Mouse (Mus musculus): Measurements from ENCODE around the gene 1700015F17Rik.
A peak's percentile ranks its signal among the peaks of the same experiment; 100 is the strongest.

Gene 1700015F17Rik

DNA sequence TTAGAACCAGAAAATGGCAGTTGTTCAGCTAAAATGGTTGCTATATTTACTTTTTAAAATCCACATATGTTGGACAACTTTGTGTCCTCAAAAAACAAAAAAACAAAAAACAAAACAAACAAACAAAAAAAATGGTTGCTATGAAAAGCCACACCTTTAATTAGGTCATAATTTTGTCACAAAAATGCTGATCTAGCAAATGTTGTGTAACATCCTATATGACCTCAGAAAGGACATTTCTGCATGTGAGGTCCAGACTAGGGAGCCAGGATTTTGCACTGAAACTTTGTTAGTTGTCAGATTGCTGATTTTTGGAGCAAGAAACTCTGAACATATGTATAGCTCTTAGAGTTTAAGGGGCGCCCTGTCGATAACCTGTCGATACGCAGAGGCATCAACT, 55.9 kb downstream of the 1700015F17Rik start:
- no peak for DNase-seq

DNA sequence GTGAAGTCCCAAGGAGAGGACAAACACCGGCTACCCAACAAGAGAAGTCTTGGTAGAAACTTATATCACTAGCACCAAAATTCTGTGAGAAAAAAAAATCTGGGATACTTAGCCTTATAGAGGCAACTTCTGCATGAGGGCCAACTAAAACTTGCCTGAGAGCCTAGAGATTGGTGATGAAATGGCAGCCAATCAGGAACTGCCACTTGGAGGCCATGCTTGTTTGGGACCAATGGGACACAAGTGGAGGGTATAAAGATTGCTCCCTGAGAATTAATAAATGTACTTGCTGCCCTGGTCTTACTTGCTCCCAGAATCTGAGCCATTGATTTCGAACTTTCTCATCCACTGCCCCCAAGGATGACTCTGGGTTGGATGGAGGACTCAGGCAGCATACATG, 57.5 kb downstream of the 1700015F17Rik start:
- no peak for DNase-seq

DNA sequence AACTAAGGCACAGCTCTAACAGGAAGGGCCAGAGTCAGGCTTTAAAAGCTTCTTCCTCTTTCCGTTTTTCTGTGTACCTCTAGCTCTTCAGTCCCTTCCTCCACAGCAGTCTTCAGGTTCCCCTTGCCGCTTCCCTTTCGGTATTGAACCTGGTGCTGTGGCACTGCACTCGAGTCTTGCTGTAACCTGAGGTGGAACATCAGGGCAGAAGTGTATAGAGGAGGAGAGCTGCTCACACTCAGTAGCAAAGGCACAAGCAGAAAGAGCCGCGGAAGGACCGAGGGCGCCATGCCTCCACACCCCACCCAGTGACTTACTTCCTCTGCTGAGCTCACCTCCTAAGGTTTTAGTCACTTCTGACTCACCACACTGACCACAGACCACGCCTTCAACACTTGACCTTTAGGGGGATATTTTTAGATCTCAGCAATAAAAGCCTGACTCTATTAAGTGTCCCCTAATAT, 58.9 kb downstream of the 1700015F17Rik start, which contains the start of gene Cdk14:
TSS of gene Cdk14 (minus strand) at position 321 of the 464 bp plus-strand sequence.
- no peak for DNase-seq

DNA sequence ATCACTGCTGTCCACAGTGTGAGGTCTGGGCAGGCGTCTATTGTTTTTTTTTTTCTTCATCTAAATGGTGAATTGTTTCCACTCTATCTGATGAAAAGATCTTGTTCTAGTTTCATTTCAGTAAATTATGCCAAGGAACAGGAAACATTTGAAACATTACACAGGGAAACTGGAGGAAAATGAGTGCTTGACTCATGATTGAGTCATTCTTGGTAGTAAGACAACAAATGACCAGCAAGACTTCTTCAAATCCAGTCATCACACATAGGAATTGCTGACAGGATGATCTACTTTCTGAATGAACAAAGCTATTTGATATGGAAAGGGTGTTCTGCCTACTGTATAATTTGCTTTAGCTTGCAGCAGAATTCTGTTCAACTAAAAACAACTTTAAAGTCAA, 59.7 kb downstream of the 1700015F17Rik start:
- DNase-seq, result no peak

DNA sequence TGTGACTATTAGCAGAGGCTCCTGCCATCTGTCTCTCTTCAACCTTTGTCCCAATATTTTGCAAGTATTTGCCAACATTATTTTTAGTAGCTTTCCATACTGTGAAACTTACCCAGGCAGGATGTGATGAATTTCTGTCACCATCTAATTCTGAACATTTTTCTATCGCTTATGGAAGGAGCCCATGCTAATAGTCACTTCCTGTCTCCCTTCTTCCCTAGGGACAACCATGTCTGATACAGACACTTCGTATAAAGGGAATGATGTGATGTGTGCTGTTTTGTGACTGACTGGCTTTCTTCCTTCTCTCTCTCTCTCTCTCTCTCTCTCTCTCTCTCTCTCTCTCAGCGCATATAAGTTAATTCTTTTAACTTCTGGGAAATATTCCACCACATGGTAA, 64.1 kb downstream of the 1700015F17Rik start:
- no peak for DNase-seq

DNA sequence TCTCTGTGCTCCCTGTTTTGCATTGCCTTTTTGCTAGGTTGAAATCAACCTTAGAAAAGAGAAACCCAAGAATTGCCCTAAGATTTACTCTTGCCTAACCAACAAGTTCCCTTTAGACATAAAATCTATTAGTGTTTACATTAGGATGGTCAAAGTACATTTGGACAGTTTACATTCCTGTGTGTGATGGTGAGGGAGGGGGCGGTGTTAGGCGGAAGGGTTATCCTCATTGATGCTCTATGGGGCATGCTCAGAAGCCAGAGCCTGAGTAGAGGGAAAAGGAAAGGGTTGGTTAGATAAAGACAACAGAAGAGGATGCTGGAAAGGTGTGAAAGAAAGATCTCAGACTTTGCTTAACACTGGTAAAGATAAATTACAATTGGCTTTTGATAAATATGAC, 67.1 kb downstream of the 1700015F17Rik start:
- DNase-seq, result no peak

DNA sequence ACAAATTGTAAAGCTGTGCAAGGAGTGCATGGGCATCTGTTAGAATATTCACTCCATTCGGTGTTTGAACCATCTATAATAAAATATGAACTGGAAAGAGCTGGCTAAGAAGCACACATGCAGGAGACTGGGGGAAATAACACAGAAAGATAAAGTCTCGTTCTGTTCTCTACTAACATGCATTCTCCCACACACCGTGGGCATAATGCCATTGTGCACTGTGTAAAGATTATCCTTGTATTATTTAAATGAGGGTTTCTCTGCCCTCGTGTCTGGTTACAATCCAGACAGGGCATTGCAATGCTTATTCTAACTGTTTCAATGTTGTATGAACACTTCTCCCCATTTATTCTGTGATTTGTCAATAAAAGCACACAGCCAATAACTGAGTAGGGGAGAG, 77.0 kb downstream of the 1700015F17Rik start:
- peak; percentile 24 for DNase-seq

DNA sequence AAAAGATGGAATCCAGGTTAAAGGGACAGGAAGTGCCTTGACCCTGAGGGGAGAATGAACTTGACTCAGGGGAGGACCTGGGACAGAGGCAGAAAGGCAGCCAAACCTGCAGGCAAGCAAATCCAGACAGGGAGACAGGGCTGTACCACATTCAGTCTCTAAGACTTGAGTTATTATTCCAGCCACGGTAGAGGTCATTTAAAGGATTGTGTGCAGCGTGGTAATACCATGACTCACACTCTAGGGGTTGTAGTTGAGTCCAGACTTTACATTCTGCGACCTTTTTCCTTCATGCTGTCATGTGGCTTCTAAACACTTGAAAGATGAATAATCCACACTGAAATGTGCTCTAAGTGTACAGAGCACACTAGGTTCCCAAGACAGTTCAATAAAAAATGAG, 86.2 kb downstream of the 1700015F17Rik start:
- no peak for DNase-seq
